Mouse (Mus musculus): ENCODE measurements around the gene Degs2. TPM values are rescaled to one million over a fixed set of nuclear protein-coding genes. Genes with fewer than 3 reads are reported as not detected.
A peak's percentile ranks its signal among the peaks of the same experiment; 100 is the strongest.

The Degs2 gene
- polyA plus RNA-seq, 1 experiment from 2014 or later, result 2.7 TPM

GRCm38 (mm10) chr12:108674916-108675315 is 27.2 kb downstream of the Degs2 start:
- no peak for TF ChIP-seq CTCF (IDR thresholded peaks at IDR 0.05; ENCODE audit: low read depth)
- 89% methylated on average over 2 of the region's 2 CpGs for WGBS
- H3K27me3 ChIP-seq (ENCODE audit: insufficient read depth, low read length), result no peaks in the 10 kb centered on the region
- no peak for DNase-seq
- no peaks in the 10 kb centered on the region for H3K4me1 ChIP-seq (ENCODE audit: insufficient read depth)
- H3K9ac ChIP-seq, result no peak overlapping the region
- H3K4me3 ChIP-seq (ENCODE audit: low read depth, low read length), result no peak overlapping the region
- no peak for ATAC-seq (ENCODE audit: insufficient read depth)
- peaks cover 62% of the 10 kb centered on the region for H3K36me3 ChIP-seq (ENCODE audit: insufficient read depth)
- no peak overlapping the region for H3K4me2 ChIP-seq
- H3K27ac ChIP-seq (ENCODE audit: low read depth), result no peak overlapping the region
- H3K9me3 ChIP-seq (ENCODE audit: low read depth, low read length), result no peaks in the 10 kb centered on the region

DNA sequence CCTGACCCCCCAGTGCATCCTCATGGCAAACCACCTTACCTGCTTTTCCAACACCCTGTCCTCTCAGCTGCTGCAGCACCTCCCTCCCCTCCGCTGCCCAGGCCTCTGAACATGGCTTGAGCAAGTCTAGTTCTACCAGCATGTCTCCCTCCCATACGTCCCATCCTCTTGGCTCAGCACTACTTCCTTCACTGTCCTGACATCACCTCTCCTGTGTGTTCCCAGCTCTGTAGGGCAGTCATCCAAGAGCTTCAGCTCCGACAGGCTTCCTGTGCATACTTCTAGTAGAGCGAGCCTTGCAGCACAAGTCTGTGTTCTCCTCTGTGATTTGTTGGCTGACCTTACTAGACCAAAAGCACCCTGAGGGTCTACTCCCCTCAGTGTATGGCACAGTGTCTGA is 27.6 kb downstream of the Degs2 start:
- peak; percentile 24 for DNase-seq
- Histone ChIP-seq H3K36me3 (ENCODE audit: insufficient read depth) (peaks cover 62% of the 10 kb centered on the region), H3K27me3 (ENCODE audit: insufficient read depth, low read length) (no peaks in the 10 kb centered on the region), H3K9me3 (ENCODE audit: low read depth, low read length) (no peaks in the 10 kb centered on the region), H3K4me2 (no peak overlapping the region), H3K27ac (ENCODE audit: low read depth) (no peak overlapping the region), H3K9ac (no peak overlapping the region), H3K4me3 (ENCODE audit: low read depth, low read length) (no peak overlapping the region), H3K4me1 (ENCODE audit: insufficient read depth) (no peaks in the 10 kb centered on the region)
- no peak for TF ChIP-seq CTCF (IDR thresholded peaks at IDR 0.05; ENCODE audit: low read depth)
- WGBS, result 75% methylated on average over 4 of the region's 4 CpGs
- ATAC-seq (ENCODE audit: insufficient read depth), result 0 out of 2 replicates have a peak, but pooled peaks have one; percentile 37

DNA sequence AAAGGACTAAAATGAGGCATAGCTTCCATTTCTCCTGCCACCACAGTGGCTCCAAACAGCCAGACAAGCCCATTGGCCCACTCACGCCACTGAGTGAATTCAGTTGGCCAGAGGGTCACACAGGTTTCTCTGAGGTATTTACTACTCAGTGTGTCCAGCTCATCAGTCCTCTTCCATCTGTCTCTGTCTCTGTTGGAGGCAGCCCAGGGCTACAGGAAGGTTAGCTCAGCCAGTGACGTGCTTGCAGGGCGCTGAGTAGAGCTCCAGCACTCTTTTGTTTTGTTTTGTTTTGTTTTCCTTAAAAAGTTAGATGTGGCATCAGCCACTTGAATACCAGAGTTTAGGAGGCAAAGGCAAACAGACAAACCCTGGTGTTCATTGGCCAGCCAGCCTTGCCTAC is 28.6 kb downstream of the Degs2 start:
- WGBS, result 83% methylated on average over 3 of the region's 3 CpGs
- Histone ChIP-seq H3K4me3 (ENCODE audit: low read depth, low read length) (no peak overlapping the region), H3K4me1 (ENCODE audit: insufficient read depth) (no peaks in the 10 kb centered on the region), H3K27ac (ENCODE audit: low read depth) (no peak overlapping the region), H3K4me2 (no peak overlapping the region), H3K27me3 (ENCODE audit: insufficient read depth, low read length) (no peaks in the 10 kb centered on the region), H3K36me3 (ENCODE audit: insufficient read depth) (peaks cover 54% of the 10 kb centered on the region), H3K9me3 (ENCODE audit: low read depth, low read length) (no peaks in the 10 kb centered on the region), H3K9ac (no peak overlapping the region)
- TF ChIP-seq CTCF (IDR thresholded peaks at IDR 0.05; ENCODE audit: low read depth), result no peak
- no peak for DNase-seq
- no peak for ATAC-seq (ENCODE audit: insufficient read depth)

DNA sequence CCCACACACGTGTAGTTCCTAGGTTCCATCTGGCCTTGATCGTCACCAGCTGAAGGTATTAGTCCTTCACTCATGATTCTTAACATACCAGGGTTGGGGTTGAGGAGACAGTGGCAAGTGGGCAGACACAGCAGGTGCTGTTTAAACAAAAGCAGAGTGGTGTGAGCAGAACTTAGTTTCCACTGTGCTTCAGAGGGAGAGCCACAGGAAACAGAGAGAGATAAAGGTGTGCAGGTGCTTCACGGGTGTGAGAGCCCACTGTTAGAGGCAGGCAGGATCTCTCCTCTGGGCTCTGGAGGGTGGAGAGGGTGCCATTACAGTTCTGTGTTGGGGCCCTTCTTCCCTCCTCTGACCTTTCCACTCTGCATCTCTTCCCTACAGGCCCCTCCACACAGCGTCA is 29.2 kb downstream of the Degs2 start:
- peaks cover 51% of the 10 kb centered on the region for H3K36me3 ChIP-seq (ENCODE audit: insufficient read depth)
- WGBS, result 77% methylated on average over 4 of the region's 4 CpGs
- TF ChIP-seq CTCF (IDR thresholded peaks at IDR 0.05; ENCODE audit: low read depth), result no peak

GRCm38 (mm10) chr12:108671541-108671940 is 30.6 kb downstream of the Degs2 start:
- no peak for ATAC-seq (ENCODE audit: insufficient read depth)
- Histone ChIP-seq H3K4me3 (ENCODE audit: low read depth, low read length) (no peak overlapping the region), H3K27me3 (ENCODE audit: insufficient read depth, low read length) (no peaks in the 10 kb centered on the region), H3K4me1 (ENCODE audit: insufficient read depth) (no peaks in the 10 kb centered on the region), H3K36me3 (ENCODE audit: insufficient read depth) (peaks cover 39% of the 10 kb centered on the region), H3K9me3 (ENCODE audit: low read depth, low read length) (no peaks in the 10 kb centered on the region), H3K27ac (ENCODE audit: low read depth) (no peak overlapping the region), H3K4me2 (no peak overlapping the region), H3K9ac (no peak overlapping the region)
- 72% methylated on average over 2 of the region's 2 CpGs for WGBS
- no peak for DNase-seq
- no peak for TF ChIP-seq CTCF (IDR thresholded peaks at IDR 0.05; ENCODE audit: low read depth)

More for the DNA sequence above, 29.2 kb downstream of the Degs2 start:
- Histone ChIP-seq H3K4me1 (ENCODE audit: insufficient read depth) (no peaks in the 10 kb centered on the region), H3K9me3 (ENCODE audit: low read depth, low read length) (no peaks in the 10 kb centered on the region), H3K9ac (no peak overlapping the region), H3K27me3 (ENCODE audit: insufficient read depth, low read length) (no peaks in the 10 kb centered on the region), H3K27ac (ENCODE audit: low read depth) (no peak overlapping the region), H3K4me3 (ENCODE audit: low read depth, low read length) (no peak overlapping the region), H3K4me2 (no peak overlapping the region)
- no peak for ATAC-seq (ENCODE audit: insufficient read depth)
- DNase-seq, result no peak

GRCm38 (mm10) chr12:108668606-108669235 is 33.4 kb downstream of the Degs2 start:
- peak; percentile 42 for DNase-seq
- no peaks in the 10 kb centered on the region for H3K4me1 ChIP-seq (ENCODE audit: insufficient read depth)
- WGBS, result 75% methylated on average over 8 of the region's 8 CpGs
- H3K4me2 ChIP-seq, result no peak overlapping the region
- no peak for TF ChIP-seq CTCF (IDR thresholded peaks at IDR 0.05; ENCODE audit: low read depth)
- H3K27ac ChIP-seq (ENCODE audit: low read depth), result peak overlapping the region; percentile 66
- H3K9me3 ChIP-seq (ENCODE audit: low read depth, low read length), result no peaks in the 10 kb centered on the region
- H3K27me3 ChIP-seq (ENCODE audit: insufficient read depth, low read length), result no peaks in the 10 kb centered on the region
- no peak overlapping the region for H3K4me3 ChIP-seq (ENCODE audit: low read depth, low read length)
- ATAC-seq (ENCODE audit: insufficient read depth), result peak; percentile 51; the same call in 1 of the 2 replicates
- no peak overlapping the region for H3K9ac ChIP-seq
- H3K36me3 ChIP-seq (ENCODE audit: insufficient read depth), result peaks cover 17% of the 10 kb centered on the region

DNA sequence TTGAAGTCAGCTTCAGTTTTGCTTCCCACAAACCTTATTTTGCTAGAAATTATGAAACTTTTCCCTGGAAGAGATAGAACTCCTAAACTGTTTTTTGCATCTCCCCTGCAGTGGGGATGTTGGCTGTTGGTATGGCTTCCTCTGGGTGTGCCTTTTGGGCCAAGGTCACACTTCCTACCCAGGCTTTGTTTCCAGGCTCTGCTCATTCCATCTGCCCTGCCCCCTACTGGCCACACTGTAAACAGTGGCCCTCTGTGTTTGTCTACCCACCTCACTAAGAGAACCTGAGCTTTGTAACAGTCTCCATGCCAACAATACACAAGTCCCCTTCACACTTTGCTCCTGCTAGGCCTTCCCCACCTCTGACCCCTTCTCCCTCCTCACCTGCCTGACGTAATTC is 44.8 kb downstream of the Degs2 start:
- ATAC-seq (ENCODE audit: insufficient read depth) (0 out of 2 replicates have a peak, but pooled peaks have one; percentile 24), DNase-seq (peak; percentile 62)
- 70% methylated on average over 1 of the region's 1 CpGs for WGBS
- no peak overlapping the region for H3K9ac ChIP-seq
- no peaks in the 10 kb centered on the region for H3K27me3 ChIP-seq (ENCODE audit: insufficient read depth, low read length)
- no peak overlapping the region for H3K27ac ChIP-seq (ENCODE audit: low read depth)
- no peaks in the 10 kb centered on the region for H3K9me3 ChIP-seq (ENCODE audit: low read depth, low read length)
- TF ChIP-seq CTCF (IDR thresholded peaks at IDR 0.05; ENCODE audit: low read depth), result peak; percentile 80
- peaks cover 67% of the 10 kb centered on the region for H3K36me3 ChIP-seq (ENCODE audit: insufficient read depth)
- no peaks in the 10 kb centered on the region for H3K4me1 ChIP-seq (ENCODE audit: insufficient read depth)
- H3K4me2 ChIP-seq, result no peak overlapping the region
- H3K4me3 ChIP-seq (ENCODE audit: low read depth, low read length), result no peak overlapping the region

Measured in lung, embryonic 14.5 days (tissue).